Mouse (Mus musculus) gastrocnemius, adult 2 months (tissue): ENCODE measurements around the gene Wipf3. TPM values are rescaled to one million over a fixed set of nuclear protein-coding genes. Genes with fewer than 3 reads are reported as not detected.

ENCODE experiments used
- DNase-seq: peaks from one replicate; pipeline ENCODE4 v3.0.0; 2022
- H3K27ac ChIP-seq: fragments of 200-600 bp; 2 replicates; pipeline ENCODE4 v1.8.1; 2022; ENCODE audit warnings: mild to moderate bottlenecking
- H3K4me3 ChIP-seq: fragments of 200-600 bp; 2 replicates; pipeline ENCODE4 v1.8.1; 2022; ENCODE audit warnings: mild to moderate bottlenecking, moderate library complexity
- CTCF ChIP-seq: fragments of 200-600 bp; IDR thresholded peaks from 2 replicates; pipeline ENCODE4 v1.8.1; 2022; ENCODE audit warnings: antibody characterized with exemption, mild to moderate bottlenecking, moderate library complexity
- intact Hi-C: fragments of 180-260 bp; cut with DNase I; formaldehyde crosslinking; loops from one replicate; pipeline ENCODE4 v1.15.1; 2025
- total RNA-seq, 2 experiments: library from RNA; stranded (reverse); gene quantifications; 2 replicates each; pipeline ENCODE4 v1.2.3; 2021

Gene Wipf3
- total RNA-seq, 2 experiments from 2014 or later: 11.3 to 14.3 TPM

- intact Hi-C loops: no loop called here
- H3K27ac ChIP-seq: no peak overlapping the region
- no peak for TF ChIP-seq CTCF
- no peak for DNase-seq
- no peak overlapping the region for H3K4me3 ChIP-seq
These were observed 99.3 kb downstream of the Wipf3 start for GRCm38 (mm10) chr6:54528666-54529065.

DNA sequence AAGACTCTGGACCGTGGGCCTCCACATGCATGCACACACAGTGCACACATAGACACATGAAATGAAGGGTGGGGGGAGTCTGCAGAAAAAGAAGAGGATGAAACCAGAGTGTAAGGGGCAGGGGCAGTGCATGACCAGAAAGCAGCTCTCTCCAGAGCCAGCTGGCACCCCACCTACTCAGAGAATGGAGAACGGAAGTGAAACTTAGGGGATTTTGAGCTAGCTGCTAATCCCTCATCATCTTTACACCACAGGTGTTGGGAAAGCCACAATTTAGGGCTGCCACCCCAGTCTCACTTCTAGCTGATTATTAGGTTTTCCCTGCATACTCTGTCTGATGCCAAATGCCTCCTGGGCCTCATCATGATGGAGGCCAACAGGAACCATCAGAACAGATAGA lies 100.8 kb downstream of the Wipf3 start:
- no peak for DNase-seq
- H3K4me3 ChIP-seq: no peak overlapping the region
- intact Hi-C loops: no loop called here
- H3K27ac ChIP-seq: no peak overlapping the region
- TF ChIP-seq CTCF: no peak

DNA sequence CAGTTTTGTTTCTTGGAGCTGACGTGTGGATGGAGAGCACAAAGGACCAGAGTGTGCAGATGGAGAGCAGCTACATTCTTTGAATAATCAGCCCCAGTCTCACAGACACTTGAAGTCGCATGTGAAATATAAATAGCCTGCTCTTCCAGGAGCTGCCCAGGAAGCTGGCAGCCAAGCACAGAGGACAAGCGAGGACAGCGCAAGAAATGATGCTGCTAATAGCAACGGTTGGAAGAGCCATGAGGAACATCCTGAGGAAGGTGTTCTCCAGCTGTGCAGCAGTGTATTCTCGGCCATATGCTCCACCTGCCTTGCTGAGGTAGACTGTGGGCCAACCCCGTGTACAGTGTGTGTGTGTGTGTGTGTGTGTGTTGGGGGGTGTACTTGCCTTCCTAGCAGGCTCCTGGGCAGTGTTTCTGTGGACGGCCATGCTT lies 101.7 kb downstream of the Wipf3 start:
- no peak for TF ChIP-seq CTCF
- peak; percentile 69 for DNase-seq
- Histone ChIP-seq H3K27ac (no peak overlapping the region), H3K4me3 (no peak overlapping the region)
- intact Hi-C loops: no loop called here

- no peak for TF ChIP-seq CTCF
- intact Hi-C loops: no loop called here
- DNase-seq: no peak
- Histone ChIP-seq H3K27ac (no peak overlapping the region), H3K4me3 (no peak overlapping the region)
These were observed 106.1 kb downstream of the Wipf3 start for GRCm38 (mm10) chr6:54535485-54535884.

DNA sequence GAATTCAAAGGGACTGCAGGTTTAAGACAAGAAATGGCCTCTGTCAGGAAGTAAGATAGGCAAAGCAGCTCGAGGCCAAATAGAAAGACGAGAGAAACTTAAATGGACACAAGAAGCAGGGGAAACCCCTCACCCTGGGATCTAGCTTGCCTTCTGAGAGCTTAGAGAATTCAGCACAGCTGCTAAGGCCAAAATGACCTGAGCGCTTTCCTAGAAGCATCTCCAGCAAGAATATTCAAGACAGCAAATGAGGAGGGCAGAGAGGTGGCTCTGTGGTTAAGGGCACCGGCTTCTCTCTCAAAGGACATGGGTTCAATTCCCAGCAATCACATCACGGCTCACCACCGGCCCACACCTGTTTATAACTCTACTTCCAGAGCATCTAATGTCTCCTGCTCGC lies 107.7 kb downstream of the Wipf3 start:
- no peak for DNase-seq
- no peak overlapping the region for H3K4me3 ChIP-seq
- intact Hi-C loops: no loop called here
- no peak for TF ChIP-seq CTCF
- no peak overlapping the region for H3K27ac ChIP-seq

DNA sequence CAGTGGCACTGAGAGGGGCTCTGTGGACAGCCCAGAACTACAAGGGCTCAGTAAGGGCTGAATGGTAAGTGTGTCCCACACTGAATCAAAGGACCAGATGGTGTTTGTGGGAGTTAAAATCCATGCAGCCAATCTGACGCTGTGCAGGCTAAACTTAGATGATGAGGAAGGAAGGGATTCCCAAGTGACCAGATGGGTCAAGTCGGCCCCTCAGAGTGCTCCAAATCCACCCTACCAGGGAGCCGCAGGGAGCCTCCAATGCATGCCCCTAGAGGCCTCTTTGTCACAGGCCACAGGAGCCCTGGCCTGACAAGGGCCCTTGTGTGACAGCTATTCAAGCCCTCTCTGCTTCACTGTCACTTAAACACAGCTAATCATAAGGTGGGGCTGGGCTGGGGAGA lies 109.4 kb downstream of the Wipf3 start:
- Histone ChIP-seq H3K4me3 (no peak overlapping the region), H3K27ac (no peak overlapping the region)
- intact Hi-C loops: no loop called here
- DNase-seq: no peak
- TF ChIP-seq CTCF: no peak

DNA sequence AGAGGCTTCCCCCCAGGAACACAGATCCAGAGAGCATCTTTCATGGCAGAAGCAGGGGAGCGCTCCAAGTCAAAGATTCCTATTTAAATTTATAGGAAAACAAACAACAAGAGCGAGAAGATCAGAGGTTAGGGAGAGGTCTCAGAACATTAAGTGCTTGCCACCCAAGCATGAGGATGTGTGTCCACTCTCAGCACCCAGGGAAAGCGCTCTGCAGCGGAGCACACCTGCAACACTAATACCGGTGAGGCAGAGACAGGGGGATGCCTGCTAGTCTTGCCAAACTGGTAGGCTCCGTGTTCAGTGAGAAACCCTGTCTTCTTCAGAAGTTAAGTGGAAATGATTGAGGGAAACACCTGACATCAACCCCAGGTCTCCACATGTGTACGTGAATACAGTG lies 110.0 kb downstream of the Wipf3 start:
- no peak for TF ChIP-seq CTCF
- Histone ChIP-seq H3K27ac (no peak overlapping the region), H3K4me3 (no peak overlapping the region)
- DNase-seq: no peak
- intact Hi-C loops: no loop called here

- Histone ChIP-seq H3K27ac (peak overlapping the region; percentile 35; the same call in 1 of the 2 replicates), H3K4me3 (no peak overlapping the region)
- intact Hi-C loops: no loop called here
- DNase-seq: peak; percentile 21
- no peak for TF ChIP-seq CTCF
These were observed 111.0 kb downstream of the Wipf3 start for GRCm38 (mm10) chr6:54540252-54540887.

- Histone ChIP-seq H3K27ac (no peak overlapping the region), H3K4me3 (no peak overlapping the region)
- no peak for DNase-seq
- TF ChIP-seq CTCF: no peak
- intact Hi-C loops: no loop called here
These were observed 113.4 kb downstream of the Wipf3 start for GRCm38 (mm10) chr6:54542836-54543235.

DNA sequence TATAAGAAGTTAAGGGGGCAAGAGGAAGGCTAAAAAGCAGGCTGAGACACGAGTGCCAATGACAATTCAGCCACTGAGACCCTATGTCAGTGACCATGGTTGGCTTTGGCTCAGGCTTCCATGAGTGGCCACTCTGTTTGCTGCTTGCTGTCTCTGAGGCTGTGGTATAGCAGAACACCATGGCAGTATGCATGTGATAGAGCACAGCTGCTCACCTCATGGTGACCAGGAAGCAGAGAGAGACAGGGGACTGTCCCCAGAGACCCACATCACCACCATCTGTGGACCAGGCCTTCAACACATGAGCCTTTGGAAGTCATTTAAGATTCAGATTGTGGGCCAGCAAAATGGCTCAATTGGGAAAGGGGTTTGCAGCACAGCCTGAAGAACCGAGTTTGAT lies 114.2 kb downstream of the Wipf3 start:
- Histone ChIP-seq H3K4me3 (no peak overlapping the region), H3K27ac (no peak overlapping the region)
- intact Hi-C loops: no loop called here
- DNase-seq: no peak
- TF ChIP-seq CTCF: no peak

GRCm38 (mm10) chr6:54548314-54549019 lies 119.1 kb downstream of the Wipf3 start:
- DNase-seq: no peak
- Histone ChIP-seq H3K4me3 (no peak overlapping the region), H3K27ac (no peak overlapping the region)
- intact Hi-C loops: no loop called here
- no peak for TF ChIP-seq CTCF

DNA sequence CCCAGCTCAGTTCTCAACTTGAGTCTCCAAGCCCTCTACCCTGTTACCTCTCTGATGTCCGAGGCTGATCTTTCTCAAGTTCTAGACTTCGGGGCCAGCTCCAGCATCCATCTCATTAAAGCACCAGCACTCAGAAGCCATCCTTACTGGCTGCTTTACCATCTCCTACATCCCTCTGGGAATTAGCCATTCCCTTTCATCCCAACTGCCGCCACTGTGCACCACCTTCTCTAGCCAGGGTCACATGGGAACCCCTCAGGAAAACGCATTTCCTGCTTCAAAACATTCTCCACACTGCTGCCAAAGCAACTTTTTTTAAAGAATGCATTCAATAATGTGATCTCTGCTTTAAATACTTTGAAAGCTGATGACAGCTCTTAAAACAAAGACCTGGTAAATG lies 119.9 kb downstream of the Wipf3 start:
- no peak overlapping the region for H3K4me3 ChIP-seq
- no peak overlapping the region for H3K27ac ChIP-seq
- TF ChIP-seq CTCF: no peak
- no peak for DNase-seq
- intact Hi-C loops: no loop called here

DNA sequence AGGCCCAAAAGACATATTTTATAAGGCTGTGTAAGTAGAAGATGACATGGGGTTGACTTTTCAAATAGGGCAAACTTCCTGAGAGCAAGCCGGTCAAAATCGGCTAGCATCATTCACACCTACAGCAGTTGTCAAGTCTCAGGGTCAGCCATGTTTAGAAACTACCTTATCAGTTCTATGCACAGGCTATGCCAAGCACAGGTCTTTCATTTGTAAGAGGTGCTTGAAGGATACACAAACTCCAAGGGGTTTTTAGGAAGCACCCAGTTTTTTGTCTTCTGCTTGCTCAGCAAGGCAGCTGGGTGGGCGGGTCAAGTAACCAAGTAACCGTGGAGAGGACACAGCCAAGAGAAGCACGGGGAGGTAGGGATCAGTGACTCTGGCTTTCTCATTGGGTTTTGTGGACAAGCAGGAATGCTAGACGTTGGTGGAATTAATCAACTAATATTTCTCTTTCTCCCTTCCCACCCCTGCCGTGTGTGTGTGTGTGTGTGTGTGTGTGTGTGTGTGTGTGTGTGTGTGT lies 121.5 kb downstream of the Wipf3 start:
- DNase-seq: no peak
- intact Hi-C loops: no loop called here
- H3K27ac ChIP-seq: no peak overlapping the region
- no peak for TF ChIP-seq CTCF
- H3K4me3 ChIP-seq: no peak overlapping the region
